Mouse (Mus musculus) embryonic facial prominence, embryonic 13.5 days (tissue): ENCODE measurements around the gene Cd2ap. TPM values are rescaled to one million over a fixed set of nuclear protein-coding genes. Genes with fewer than 3 reads are reported as not detected.

Source experiments
- ATAC-seq: fragments of 200-750 bp; cut with Nextera tagmentation; 2 replicates; pipeline ENCODE4 v1.8.0; 2017; ENCODE audit warnings: low read depth; ENCODE audit not compliant: insufficient number of reproducible peaks, insufficient read depth, low FRiP score, low TSS enrichment
- H3K27ac ChIP-seq: fragments of 300-500 bp; sonication (generic); 2 replicates; pipeline ENCODE4 v1.5.1; 2015; ENCODE audit warnings: moderate library complexity, mild to moderate bottlenecking, inconsistent platforms
- H3K27me3 ChIP-seq: fragments of 300-500 bp; sonication (generic); 2 replicates; pipeline ENCODE4 v1.6.1; 2015; ENCODE audit warnings: mild to moderate bottlenecking, inconsistent platforms
- H3K36me3 ChIP-seq: fragments of 300-500 bp; sonication (generic); 2 replicates; pipeline ENCODE4 v1.6.1; 2015; ENCODE audit warnings: mild to moderate bottlenecking, inconsistent platforms
- H3K4me1 ChIP-seq: fragments of 300-500 bp; sonication (generic); 2 replicates; pipeline ENCODE4 v1.6.1; 2015; ENCODE audit warnings: inconsistent platforms
- H3K4me2 ChIP-seq: fragments of 300-500 bp; sonication (generic); 2 replicates; pipeline ENCODE4 v1.6.1; 2015; ENCODE audit warnings: moderate library complexity, mild to moderate bottlenecking, inconsistent platforms
- H3K4me3 ChIP-seq: fragments of 300-500 bp; sonication (generic); 2 replicates; pipeline ENCODE4 v1.5.1; 2015; ENCODE audit warnings: mild to moderate bottlenecking, inconsistent platforms
- H3K9ac ChIP-seq: fragments of 300-500 bp; sonication (generic); 2 replicates; pipeline ENCODE4 v1.6.1; 2015; ENCODE audit warnings: mild to moderate bottlenecking, inconsistent platforms
- H3K9me3 ChIP-seq: fragments of 300-500 bp; sonication (generic); 2 replicates; pipeline ENCODE4 v1.6.1; 2016; ENCODE audit warnings: inconsistent platforms
- WGBS: fragments of 180-500 bp; shearing (Covaris S2); methylation state at CpG from one replicate; pipeline ENCODE4 v1.1.7; 2015; ENCODE audit warnings: mixed read lengths; 5-methylcytosine and 5-hydroxymethylcytosine counted together
- polyA plus RNA-seq: library from polyadenylated mRNA; unstranded; fragments of >200 nt; fragmentation: Nextera tagmentation; extraction: Ambion mirVana; gene quantifications from 2 replicates; pipeline ENCODE4 v1.2.1, GENCODE M21; 2015

The Cd2ap gene
- polyA plus RNA-seq, 1 experiment from 2014 or later: 22.3 TPM

- 0 out of 2 replicates have a peak, but pooled peaks have one; percentile 37 for ATAC-seq
- WGBS: 82% methylated on average over 6 of the region's 6 CpGs
Observed at GRCm38 (mm10) chr17:42745657-42746420, 130.6 kb downstream of the Cd2ap start.

More at GRCm38 (mm10) chr17:42745657-42746420, 130.6 kb downstream of the Cd2ap start:
- Histone ChIP-seq H3K4me2 (no peak overlapping the region), H3K9me3 (no peaks in the 10 kb centered on the region), H3K9ac (no peak overlapping the region), H3K4me3 (no peak overlapping the region), H3K27ac (no peak overlapping the region), H3K36me3 (no peaks in the 10 kb centered on the region), H3K27me3 (no peaks in the 10 kb centered on the region), H3K4me1 (no peaks in the 10 kb centered on the region)

Other genes starting within 250 kb of the Cd2ap start
- gene Adgrf4, start 184.4 kb downstream of the Cd2ap start, polyA plus RNA-seq: 0.62 and 0.87 TPM in 2 replicates
- 0.14 and 0.25 TPM in 2 replicates for gene Adgrf2, start 134.5 kb downstream of the Cd2ap start, polyA plus RNA-seq
- 24.9 and 35.7 TPM in 2 replicates for gene Tnfrsf21, start 139.9 kb upstream of the Cd2ap start, polyA plus RNA-seq